Mouse (Mus musculus) forebrain, embryonic 11.5 days (tissue): Measurements from ENCODE around the gene Atg101. TPM values are rescaled to one million over a fixed set of nuclear protein-coding genes. Genes with fewer than 3 reads are reported as not detected.
A peak's percentile ranks its signal among the peaks of the same experiment; 100 is the strongest.

ENCODE experiments used
- ATAC-seq: fragments of 200-750 bp; cut with Nextera tagmentation; replicated peaks from 2 replicates; pipeline ENCODE4 v1.8.0; 2017; ENCODE audit warnings: moderate TSS enrichment; ENCODE audit not compliant: low FRiP score
- DNase-seq: peaks from one replicate; pipeline ENCODE4 v3.0.0-alpha.2; 2017; ENCODE audit warnings: low spot score
- H3K27ac ChIP-seq: fragments of 300-500 bp; sonication (generic); 2 replicates; pipeline ENCODE4 v1.5.1; 2014; ENCODE audit warnings: low read depth, low read length
- H3K27me3 ChIP-seq: fragments of 300-500 bp; sonication (generic); 2 replicates; pipeline ENCODE4 v1.6.1; 2014; ENCODE audit warnings: mild to moderate bottlenecking, low read length, mixed read lengths; ENCODE audit not compliant: control insufficient read depth, insufficient read depth
- H3K36me3 ChIP-seq: fragments of 300-500 bp; sonication (generic); 2 replicates; pipeline ENCODE4 v1.6.1; 2014; ENCODE audit warnings: mild to moderate bottlenecking, low read length, moderate library complexity, mixed read lengths; ENCODE audit not compliant: control insufficient read depth, insufficient read depth
- H3K4me1 ChIP-seq: fragments of 300-500 bp; sonication (generic); replicated peaks from 2 replicates; pipeline ENCODE4 v1.6.1; 2014; ENCODE audit warnings: low read length, mixed read lengths; ENCODE audit not compliant: control insufficient read depth, insufficient read depth
- H3K4me2 ChIP-seq: fragments of 300-500 bp; sonication (generic); 2 replicates; pipeline ENCODE4 v1.6.1; 2014; ENCODE audit warnings: low read depth, mild to moderate bottlenecking, low read length, moderate library complexity, mixed read lengths; ENCODE audit not compliant: severe bottlenecking
- H3K4me3 ChIP-seq: fragments of 300-500 bp; sonication (generic); 2 replicates; pipeline ENCODE4 v1.5.1; 2014; ENCODE audit warnings: low read depth, low read length
- H3K9ac ChIP-seq: fragments of 300-500 bp; sonication (generic); 2 replicates; pipeline ENCODE4 v1.6.1; 2014; ENCODE audit warnings: low read length
- H3K9me3 ChIP-seq: fragments of 300-500 bp; sonication (generic); 2 replicates; pipeline ENCODE4 v1.6.1; 2016; ENCODE audit warnings: low read length, mixed read lengths; ENCODE audit not compliant: control insufficient read depth
- WGBS: fragments of 180-500 bp; shearing (Covaris S2); extraction: QIAGEN DNeasy Blood & Tissue Kit; methylation state at CpG from one replicate; pipeline ENCODE4 v1.1.7; 2014; 5-methylcytosine and 5-hydroxymethylcytosine counted together
- polyA plus RNA-seq: library from polyadenylated mRNA; unstranded; fragments of >200 nt; fragmentation: Nextera tagmentation; extraction: Ambion mirVana; gene quantifications from 2 replicates; pipeline ENCODE4 v1.2.1, GENCODE M21; 2014

Atg101 gene
- polyA plus RNA-seq, 1 experiment from 2014 or later, result 62.1 TPM

- WGBS, result 39% methylated on average over 7 of the region's 7 CpGs
- Histone ChIP-seq H3K4me3 (no peak overlapping the region), H3K4me2 (no peak overlapping the region), H3K9me3 (no peaks in the 10 kb centered on the region), H3K4me1 (no peaks in the 10 kb centered on the region), H3K9ac (no peak overlapping the region), H3K27ac (no peak overlapping the region), H3K36me3 (no peaks in the 10 kb centered on the region), H3K27me3 (no peaks in the 10 kb centered on the region)
- ATAC-seq (no peak), DNase-seq (no peak)
Observed at GRCm38 (mm10) chr15:101297988-101298387, 13.9 kb downstream of the Atg101 start.

GRCm38 (mm10) chr15:101298550-101298949, 14.5 kb downstream of the Atg101 start:
- H3K27ac ChIP-seq, result no peak overlapping the region
- H3K36me3 ChIP-seq, result no peaks in the 10 kb centered on the region
- H3K9me3 ChIP-seq, result no peaks in the 10 kb centered on the region
- 0 out of 2 replicates have a peak overlapping the region, but pooled peaks have one; percentile 20 for H3K4me2 ChIP-seq
- WGBS, result 13% methylated on average over 6 of the region's 7 CpGs
- no peaks in the 10 kb centered on the region for H3K4me1 ChIP-seq
- no peak for ATAC-seq
- H3K27me3 ChIP-seq, result no peaks in the 10 kb centered on the region
- DNase-seq, result peak; percentile 73
- H3K4me3 ChIP-seq, result no peak overlapping the region
- H3K9ac ChIP-seq, result no peak overlapping the region

- H3K9me3 ChIP-seq, result no peaks in the 10 kb centered on the region
- no peaks in the 10 kb centered on the region for H3K27me3 ChIP-seq
- H3K9ac ChIP-seq, result no peak overlapping the region
- H3K36me3 ChIP-seq, result no peaks in the 10 kb centered on the region
- H3K4me1 ChIP-seq, result no peaks in the 10 kb centered on the region
- ATAC-seq, result no peak
- no peak for DNase-seq
- 85% methylated on average over 14 of the region's 14 CpGs for WGBS
- H3K4me3 ChIP-seq, result no peak overlapping the region
- H3K27ac ChIP-seq, result no peak overlapping the region
- no peak overlapping the region for H3K4me2 ChIP-seq
Observed at GRCm38 (mm10) chr15:101299480-101299960, 15.4 kb downstream of the Atg101 start.

GRCm38 (mm10) chr15:101300128-101300527, 16.1 kb downstream of the Atg101 start:
- Histone ChIP-seq H3K4me3 (no peak overlapping the region), H3K4me1 (no peaks in the 10 kb centered on the region), H3K27ac (no peak overlapping the region), H3K9me3 (no peaks in the 10 kb centered on the region), H3K27me3 (no peaks in the 10 kb centered on the region), H3K9ac (no peak overlapping the region), H3K36me3 (no peaks in the 10 kb centered on the region), H3K4me2 (no peak overlapping the region)
- 67% methylated on average over 6 of the region's 6 CpGs for WGBS
- DNase-seq, result no peak
- ATAC-seq, result no peak

GRCm38 (mm10) chr15:101302201-101302600, 18.1 kb downstream of the Atg101 start:
- ATAC-seq, result no peak
- Histone ChIP-seq H3K4me3 (no peak overlapping the region), H3K4me2 (no peak overlapping the region), H3K9me3 (no peaks in the 10 kb centered on the region), H3K36me3 (no peaks in the 10 kb centered on the region), H3K27ac (no peak overlapping the region), H3K4me1 (no peaks in the 10 kb centered on the region), H3K27me3 (no peaks in the 10 kb centered on the region), H3K9ac (no peak overlapping the region)
- WGBS, result 77% methylated on average over 3 of the region's 3 CpGs
- DNase-seq, result no peak

GRCm38 (mm10) chr15:101303830-101304229, 19.8 kb downstream of the Atg101 start:
- DNase-seq, result no peak
- Histone ChIP-seq H3K4me2 (no peak overlapping the region), H3K27ac (no peak overlapping the region), H3K9me3 (no peaks in the 10 kb centered on the region), H3K27me3 (no peaks in the 10 kb centered on the region), H3K4me1 (no peaks in the 10 kb centered on the region), H3K9ac (no peak overlapping the region), H3K4me3 (no peak overlapping the region), H3K36me3 (no peaks in the 10 kb centered on the region)
- no peak for ATAC-seq
- 88% methylated on average over 4 of the region's 4 CpGs for WGBS

- Histone ChIP-seq H3K27me3 (no peaks in the 10 kb centered on the region), H3K4me2 (no peak overlapping the region), H3K27ac (no peak overlapping the region), H3K4me1 (no peaks in the 10 kb centered on the region), H3K9me3 (no peaks in the 10 kb centered on the region), H3K4me3 (no peak overlapping the region), H3K36me3 (no peaks in the 10 kb centered on the region), H3K9ac (no peak overlapping the region)
- ATAC-seq, result no peak
- no peak for DNase-seq
- WGBS, result 88% methylated on average over 4 of the region's 4 CpGs
Observed at GRCm38 (mm10) chr15:101306459-101306858, 22.4 kb downstream of the Atg101 start.

- Histone ChIP-seq H3K9ac (no peak overlapping the region), H3K27ac (no peak overlapping the region), H3K4me1 (no peaks in the 10 kb centered on the region), H3K36me3 (no peaks in the 10 kb centered on the region), H3K4me2 (no peak overlapping the region), H3K27me3 (no peaks in the 10 kb centered on the region), H3K9me3 (no peaks in the 10 kb centered on the region), H3K4me3 (no peak overlapping the region)
- DNase-seq (no peak), ATAC-seq (no peak)
- WGBS, result 62% methylated on average over 13 of the region's 13 CpGs
Observed at GRCm38 (mm10) chr15:101308440-101309348, 24.6 kb downstream of the Atg101 start.

- Histone ChIP-seq H3K4me1 (no peaks in the 10 kb centered on the region), H3K9me3 (no peaks in the 10 kb centered on the region), H3K9ac (no peak overlapping the region), H3K4me2 (no peak overlapping the region), H3K27ac (no peak overlapping the region), H3K4me3 (no peak overlapping the region), H3K36me3 (no peaks in the 10 kb centered on the region), H3K27me3 (no peaks in the 10 kb centered on the region)
- no peak for DNase-seq
- 48% methylated on average over 5 of the region's 5 CpGs for WGBS
- no peak for ATAC-seq
Observed at GRCm38 (mm10) chr15:101309493-101309892, 25.4 kb downstream of the Atg101 start.
